Mouse (Mus musculus): ENCODE measurements at regions not wholly inside any gene's neighbourhood (a gene's known extent, or its start where the extent isn't known, plus 50 kb on each side); places are given as distances from the start of the nearest gene placed in this dataset.

DNA sequence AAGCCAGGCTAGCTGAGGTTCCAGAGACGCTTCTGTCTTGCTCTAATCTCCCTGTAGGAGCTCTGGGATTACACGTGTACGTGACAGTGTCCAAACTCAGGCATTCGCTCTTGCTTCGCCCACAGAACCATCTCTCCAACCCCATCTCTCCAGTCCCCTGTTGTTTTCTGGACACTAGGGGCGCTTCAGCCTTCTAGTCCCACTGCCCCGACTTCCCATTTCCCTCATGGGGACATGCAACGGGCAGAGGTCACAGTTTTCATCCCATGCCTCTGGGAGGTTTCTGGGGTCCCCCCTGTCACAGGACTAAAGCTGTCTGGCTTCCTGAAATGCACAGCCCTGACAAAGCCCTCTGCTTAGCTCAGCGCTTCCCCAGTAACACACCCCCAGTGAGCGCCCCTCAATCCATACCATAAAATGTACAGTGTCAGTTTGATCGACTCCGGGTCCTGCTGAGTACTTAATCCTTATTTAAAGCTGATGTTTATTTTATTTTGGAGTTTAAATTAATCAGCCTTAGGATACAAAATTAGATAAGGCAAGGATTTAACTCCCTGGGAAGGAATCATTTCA, 208.9 kb upstream of the Kcnab2 start:
- no peaks in the 10 kb centered on the region for H3K27me3 ChIP-seq (replicated peaks)
- H3K4me1 ChIP-seq (ENCODE audit: control insufficient read depth in 1 of 2, insufficient read depth in 2 of 2): no peaks in the 10 kb centered on the region
- H3K4me2 ChIP-seq (ENCODE audit: insufficient read depth, low read depth, poor library complexity, severe bottlenecking): no peak overlapping the region
- in situ Hi-C loops (cut with MboI; ENCODE audit: low pct_ligation_motif_present, low pct_unique_long_range_greater_than_20kb, low sequenced_read_pairs): no loop called here
- no peak overlapping the region for H3K4me3 ChIP-seq (replicated peaks in 1 of 3; ENCODE audit: low read depth in 2 of 3, low read length in 2 of 3, poor library complexity in 1 of 3)
- no peak for TF ChIP-seq HCFC1 (IDR thresholded peaks at IDR 0.05; ENCODE audit: low read depth, low read length)
- TF ChIP-seq CTCF (conservative IDR thresholded peaks at IDR 0.05 in 1 of 2, IDR thresholded peaks at IDR 0.05 in 1 of 2; ENCODE audit: low read depth in 2 of 2, low read length in 2 of 2): no peak
- no peak for TF ChIP-seq IRF4 (IDR thresholded peaks at IDR 0.05; ENCODE audit: low read depth, low read length)
- TF ChIP-seq BHLHE40 (IDR thresholded peaks at IDR 0.05; ENCODE audit: low read depth, low read length): no peak
- TF ChIP-seq MXI1 (IDR thresholded peaks at IDR 0.05; ENCODE audit: low read depth, low read length): no peak
- no peak for TF ChIP-seq ZMIZ1 (IDR thresholded peaks at IDR 0.05; ENCODE audit: low read depth, low read length)
- TF ChIP-seq MAX (IDR thresholded peaks at IDR 0.05; ENCODE audit: low read length): no peak
- no peak for TF ChIP-seq ELF1 (IDR thresholded peaks at IDR 0.05; ENCODE audit: low read depth, low read length)
- TF ChIP-seq ZC3H11A (IDR thresholded peaks at IDR 0.05; ENCODE audit: low read depth, low read length): no peak
- TF ChIP-seq KAT2A (IDR thresholded peaks at IDR 0.05; ENCODE audit: insufficient replicate concordance, low read length): no peak
- TF ChIP-seq TCF12 (IDR thresholded peaks at IDR 0.05; ENCODE audit: low read depth, low read length): no peak
- no peak for TF ChIP-seq JUND (conservative IDR thresholded peaks at IDR 0.05; ENCODE audit: low read depth, low read length)
- TF ChIP-seq UBTF (IDR thresholded peaks at IDR 0.05; ENCODE audit: low read depth, low read length): no peak
- TF ChIP-seq SMC3 (IDR thresholded peaks at IDR 0.05; ENCODE audit: low read depth, low read length): no peak
- no peak for TF ChIP-seq NRF1 (IDR thresholded peaks at IDR 0.05; ENCODE audit: low read depth, low read length)
- no peak for TF ChIP-seq RCOR1 (conservative IDR thresholded peaks at IDR 0.05; ENCODE audit: low read depth, low read length)
- TF ChIP-seq USF2 (conservative IDR thresholded peaks at IDR 0.05; ENCODE audit: low read depth, low read length): no peak
- DNase-seq (ENCODE audit: extremely low read depth): no peak
- peaks cover 83% of the 10 kb centered on the region for H3K9me3 ChIP-seq (replicated peaks; ENCODE audit: low read length)
- H3K79me2 ChIP-seq (replicated peaks; ENCODE audit: control insufficient read depth, extremely low read depth, insufficient read depth, poor library complexity, severe bottlenecking): no peaks in the 10 kb centered on the region
- H3K9ac ChIP-seq (ENCODE audit: insufficient read depth, low read depth): no peak overlapping the region
- dilution Hi-C loops (cut with MboI; ENCODE audit: extremely low pct_ligation_motif_present, extremely low pct_unique_long_range_greater_than_20kb, low sequenced_read_pairs): no loop called here
- H3K36me3 ChIP-seq (replicated peaks in 1 of 2; ENCODE audit: control insufficient read depth in 1 of 2, insufficient read depth in 1 of 2, low read length in 1 of 2): no peaks in the 10 kb centered on the region
- H3K27ac ChIP-seq (ENCODE audit: insufficient read depth, low read depth): no peak overlapping the region

DNA sequence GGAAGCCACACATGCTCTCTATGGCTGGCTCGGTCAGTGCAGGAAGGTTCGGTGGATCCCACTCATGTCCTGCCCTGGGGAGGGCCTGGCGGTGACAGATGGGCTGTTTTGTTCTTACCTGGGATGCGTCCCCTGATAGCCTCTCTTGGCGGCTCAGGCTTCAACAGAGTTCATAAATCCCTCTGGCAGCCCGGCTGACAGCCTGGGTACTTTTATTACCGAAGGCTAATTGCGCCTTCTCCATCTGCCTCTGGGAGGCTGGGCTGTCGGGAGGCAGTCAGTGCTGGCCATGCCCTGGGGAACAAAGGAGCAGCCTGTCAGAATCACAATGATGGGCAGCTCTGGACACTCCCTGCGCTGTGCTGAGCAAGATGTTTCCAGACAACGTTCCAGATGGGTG, 196.5 kb upstream of the Kcnab2 start:
- dilution Hi-C loops (cut with MboI; ENCODE audit: extremely low pct_ligation_motif_present, extremely low pct_unique_long_range_greater_than_20kb, low sequenced_read_pairs): no loop called here
- H3K79me2 ChIP-seq (replicated peaks; ENCODE audit: control insufficient read depth, extremely low read depth, insufficient read depth, poor library complexity, severe bottlenecking): no peaks in the 10 kb centered on the region
- H3K4me1 ChIP-seq (ENCODE audit: control insufficient read depth in 1 of 2, insufficient read depth in 2 of 2): no peaks in the 10 kb centered on the region
- H3K9me3 ChIP-seq (replicated peaks; ENCODE audit: low read length): peaks cover 91% of the 10 kb centered on the region
- in situ Hi-C loops (cut with MboI; ENCODE audit: low pct_ligation_motif_present, low pct_unique_long_range_greater_than_20kb, low sequenced_read_pairs): no loop called here
- no peaks in the 10 kb centered on the region for H3K36me3 ChIP-seq (replicated peaks in 1 of 2; ENCODE audit: control insufficient read depth in 1 of 2, insufficient read depth in 1 of 2, low read length in 1 of 2)
- no peak for DNase-seq (ENCODE audit: extremely low read depth)
- no peak overlapping the region for H3K4me3 ChIP-seq (replicated peaks in 1 of 3; ENCODE audit: low read depth in 2 of 3, low read length in 2 of 3, poor library complexity in 1 of 3)
- H3K27me3 ChIP-seq (replicated peaks): no peaks in the 10 kb centered on the region
- H3K27ac ChIP-seq (ENCODE audit: insufficient read depth, low read depth): no peak overlapping the region
- no peak for TF ChIP-seq HCFC1 (IDR thresholded peaks at IDR 0.05; ENCODE audit: low read depth, low read length)
- no peak for TF ChIP-seq MAFK (IDR thresholded peaks at IDR 0.05; ENCODE audit: insufficient replicate concordance, low read length)
- no peak for TF ChIP-seq ZKSCAN1 (IDR thresholded peaks at IDR 0.05; ENCODE audit: borderline replicate concordance, low read depth, low read length)
- no peak for TF ChIP-seq ETS1 (conservative IDR thresholded peaks at IDR 0.05; ENCODE audit: low read depth, low read length)
- TF ChIP-seq MAZ (IDR thresholded peaks at IDR 0.05; ENCODE audit: low read depth, low read length): no peak
- TF ChIP-seq ELF1 (IDR thresholded peaks at IDR 0.05; ENCODE audit: low read depth, low read length): no peak
- no peak for TF ChIP-seq GABPA (IDR thresholded peaks at IDR 0.05; ENCODE audit: insufficient replicate concordance, low read depth, low read length)
- TF ChIP-seq UBTF (IDR thresholded peaks at IDR 0.05; ENCODE audit: low read depth, low read length): no peak
- no peak for TF ChIP-seq IRF4 (IDR thresholded peaks at IDR 0.05; ENCODE audit: low read depth, low read length)
- TF ChIP-seq POLR2AphosphoS2 (IDR thresholded peaks at IDR 0.05; ENCODE audit: low read depth, low read length): no peak
- TF ChIP-seq E2F4 (IDR thresholded peaks at IDR 0.05; ENCODE audit: insufficient replicate concordance, low read depth, low read length): no peak
- no peak for TF ChIP-seq JUN (IDR thresholded peaks at IDR 0.05; ENCODE audit: insufficient read depth, low read depth, low read length)
- no peak for TF ChIP-seq SMC3 (IDR thresholded peaks at IDR 0.05; ENCODE audit: low read depth, low read length)
- no peak for TF ChIP-seq NELFE (IDR thresholded peaks at IDR 0.05; ENCODE audit: low read depth, low read length)
- no peak for TF ChIP-seq ZNF384 (IDR thresholded peaks at IDR 0.05; ENCODE audit: low read depth, low read length)
- no peak overlapping the region for H3K4me2 ChIP-seq (ENCODE audit: insufficient read depth, low read depth, poor library complexity, severe bottlenecking)
- H3K9ac ChIP-seq (ENCODE audit: insufficient read depth, low read depth): no peak overlapping the region
